In the genomic region with DNA sequence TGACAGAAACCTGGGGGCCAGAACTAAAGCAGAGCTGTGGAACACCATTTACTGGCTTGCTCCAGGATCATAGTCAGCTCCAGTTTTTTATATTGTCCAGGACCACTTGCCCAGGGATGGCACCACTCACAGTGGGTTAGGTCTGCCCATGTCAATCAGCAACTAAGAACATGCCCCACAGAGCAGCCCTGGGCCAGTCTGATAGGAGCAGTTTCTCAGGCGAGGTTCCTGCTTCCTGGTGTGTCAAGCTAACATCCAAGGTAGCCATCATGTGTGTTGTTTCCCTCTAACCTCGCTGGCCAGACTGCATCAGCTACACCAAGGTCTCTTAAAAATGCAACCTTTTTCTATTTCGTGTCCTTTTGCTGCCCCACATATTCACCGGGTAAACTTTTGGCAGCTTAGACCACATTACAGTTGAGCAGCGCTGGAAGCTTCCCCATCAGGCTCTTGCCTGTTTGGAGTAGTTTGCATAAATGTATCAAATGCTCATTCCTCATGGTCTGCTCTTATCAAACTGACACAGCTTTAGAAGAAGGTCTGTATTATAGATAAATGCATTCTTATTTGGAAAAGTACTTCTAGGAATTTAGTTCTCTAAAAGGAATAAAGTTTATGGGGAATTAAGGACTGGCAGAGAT, we compare ENCODE assay signal across 33 mouse cellular contexts. TPM values are rescaled to one million over a fixed set of nuclear protein-coding genes. Genes with fewer than 3 reads are reported as not detected.
DNase-seq lines count a peak whose midpoint lies in the region; ATAC-seq lines count a peak whose summit lies in the region.
"Had no signal": no experiment of that assay in that cellular context is flagged by ENCODE, and none has a peak within 500 bp of the region (broad histone marks: within the 10 kb centered on the region; RNA-seq: fewer than 3 reads in every experiment).

No protein-coding gene starts in this region.

- peaks cover 88% of the 10 kb centered on the region for H3K36me3 ChIP-seq in liver, embryonic 15.5 days (replicated peaks)

- 49% methylated on average over 5 of the region's 5 CpGs for WGBS in liver, embryonic 15.5 days (ENCODE audit: insufficient replicate concordance)

- H3K27me3 ChIP-seq in liver, embryonic 15.5 days: no peaks in the 10 kb centered on the region
- H3K27me3 ChIP-seq: midbrain, embryonic 13.5 days; stomach, embryonic 15.5 days had no signal

- H3K27ac ChIP-seq in liver, embryonic 15.5 days (replicated peaks): peak overlapping the region; percentile 80
- H3K27ac ChIP-seq: gastrocnemius, adult 2 months; heart, embryonic 10.5 days; hindbrain, postnatal 0 days; midbrain, embryonic 13.5 days; stomach, embryonic 15.5 days had no signal

- peak; percentile 30 to 59 for DNase-seq in spleen, postnatal 10 days (ENCODE audit: low spot score in 2 of 2)
- no peak for DNase-seq in spleen, adult 18-20 months
- no peak for DNase-seq in embryo, embryonic 10 days (ENCODE audit: low spot score)
- DNase-seq in adrenal gland, adult (ENCODE audit: inconsistent age in 2 of 2, low spot score in 1 of 2): no peak
- DNase-seq in right cerebral cortex, postnatal 25 days: no peak
- DNase-seq in cerebellum, adult 9-10 months: no peak
- DNase-seq: adrenal gland, postnatal 14 days; cerebellum, adult 11-12 months; cerebellum, postnatal 36 days; gastrocnemius, adult 2 months; kidney, adult 9 months; kidney, postnatal 14 days; lung, adult 18-20 months; lung, postnatal 10 days; thymus, postnatal 36 days had no signal

- peak overlapping the region; percentile 16; the same call in 1 of the 2 replicates for H3K4me2 ChIP-seq in liver, embryonic 15.5 days
- H3K4me2 ChIP-seq: midbrain, embryonic 13.5 days; stomach, embryonic 15.5 days had no signal

- H3K9me3 ChIP-seq in liver, embryonic 15.5 days (replicated peaks): no peaks in the 10 kb centered on the region
- H3K9me3 ChIP-seq: heart, embryonic 10.5 days; midbrain, embryonic 13.5 days; stomach, embryonic 15.5 days had no signal

- ATAC-seq in erythroid progenitor cell, adult 5-6 weeks (replicated peaks; ENCODE audit: low FRiP score, poor library complexity, severe bottlenecking): peak; percentile 91
- peak; percentile 91 for ATAC-seq in liver, embryonic 15.5 days (ENCODE audit: insufficient read depth)
- ATAC-seq: hindbrain, postnatal 0 days; intestine, embryonic 16.5 days; midbrain, embryonic 13.5 days had no signal

- no peak overlapping the region for H3K4me3 ChIP-seq in liver, embryonic 15.5 days (replicated peaks)
- H3K4me3 ChIP-seq: gastrocnemius, adult 2 months; heart, embryonic 10.5 days; midbrain, embryonic 13.5 days; stomach, embryonic 15.5 days had no signal

- peaks cover 29% of the 10 kb centered on the region for H3K4me1 ChIP-seq in liver, embryonic 15.5 days (replicated peaks)
- H3K4me1 ChIP-seq: heart, embryonic 10.5 days; midbrain, embryonic 13.5 days; stomach, embryonic 15.5 days had no signal

- no peak overlapping the region for H3K9ac ChIP-seq in liver, embryonic 15.5 days
- H3K9ac ChIP-seq: midbrain, embryonic 13.5 days; stomach, embryonic 15.5 days had no signal

RNA-seq across cellular contexts. Expression of a gene that starts 10.6 kb away (rescaled TPM):
- total RNA-seq in erythroid progenitor cell, adult 5-6 weeks (2015; ENCODE audit: low replicate concordance): not detected in 2 replicates
- total RNA-seq in erythroid progenitor cell, adult 5-6 weeks (2017; ENCODE audit: low replicate concordance): not detected in 2 replicates
- 0.38 TPM in 1 of 2 replicates, not detected in the other for polyA plus RNA-seq in liver, embryonic 15.5 days (2015; fragmentation: Nextera tagmentation; extraction: Ambion mirVana)
- total RNA-seq: adrenal gland, postnatal 14 days; ES-E14; gastrocnemius, adult 2 months; gastrocnemius, postnatal 4 days; hematopoietic stem cell, adult 5-6 weeks; hindbrain, postnatal 0 days; layer of hippocampus, adult 18-20 months; layer of hippocampus, postnatal 25 days; monocyte, adult 5-6 weeks had no signal
- polyA plus RNA-seq: forebrain, embryonic 11.5 days; heart, embryonic 16.5 days; hindbrain, postnatal 0 days; intestine, embryonic 16.5 days; limb, embryonic 11.5 days; midbrain, embryonic 13.5 days; small intestine, adult 2 months had no signal

RNA-seq across cellular contexts. Expression of a gene that starts 18.8 kb away (rescaled TPM):
- total RNA-seq in erythroid progenitor cell, adult 5-6 weeks (2015; ENCODE audit: low replicate concordance): 41.4 and 41.5 TPM in 2 replicates
- total RNA-seq in erythroid progenitor cell, adult 5-6 weeks (2017; ENCODE audit: low replicate concordance): 28.4 and 102 TPM in 2 replicates
- 40.0 and 41.3 TPM in 2 replicates for polyA plus RNA-seq in liver, embryonic 15.5 days (2015; fragmentation: Nextera tagmentation; extraction: Ambion mirVana)

RNA-seq across cellular contexts. Expression of a gene that starts 22.5 kb away (rescaled TPM):
- not detected in 2 replicates for total RNA-seq in erythroid progenitor cell, adult 5-6 weeks (2015; ENCODE audit: low replicate concordance)
- not detected in 2 replicates for total RNA-seq in erythroid progenitor cell, adult 5-6 weeks (2017; ENCODE audit: low replicate concordance)
- polyA plus RNA-seq in liver, embryonic 15.5 days (2015; fragmentation: Nextera tagmentation; extraction: Ambion mirVana): 0.16 and 0.32 TPM in 2 replicates
- total RNA-seq: adrenal gland, postnatal 14 days; ES-E14; gastrocnemius, adult 2 months; gastrocnemius, postnatal 4 days; hematopoietic stem cell, adult 5-6 weeks; monocyte, adult 5-6 weeks; neutrophil, adult 5-6 weeks had no signal
- polyA plus RNA-seq: heart, embryonic 16.5 days; limb, embryonic 11.5 days had no signal

RNA-seq across cellular contexts. Expression of a gene that starts 41.9 kb away (rescaled TPM):
- total RNA-seq in erythroid progenitor cell, adult 5-6 weeks (2015; ENCODE audit: low replicate concordance): 6.8 and 12.2 TPM in 2 replicates
- 15.1 and 17.4 TPM in 2 replicates for total RNA-seq in erythroid progenitor cell, adult 5-6 weeks (2017; ENCODE audit: low replicate concordance)
- polyA plus RNA-seq in liver, embryonic 15.5 days (2015; fragmentation: Nextera tagmentation; extraction: Ambion mirVana): 21.9 and 23.1 TPM in 2 replicates

RNA-seq across cellular contexts. Expression of a gene that starts 42.2 kb away (rescaled TPM):
- total RNA-seq in erythroid progenitor cell, adult 5-6 weeks (2015; ENCODE audit: low replicate concordance): 105 and 119 TPM in 2 replicates
- 75.2 and 130 TPM in 2 replicates for total RNA-seq in erythroid progenitor cell, adult 5-6 weeks (2017; ENCODE audit: low replicate concordance)
- 157 and 158 TPM in 2 replicates for polyA plus RNA-seq in liver, embryonic 15.5 days (2015; fragmentation: Nextera tagmentation; extraction: Ambion mirVana)

Comparison
In these comparisons a context has a peak if more than half of its experiments do, and no peak if none do; other contexts are left out.
1. DNase-seq: peak in spleen, postnatal 10 days (2 of 2); none in spleen, adult 18-20 months (0 of 2), embryo, embryonic 10 days (single experiment), adrenal gland, adult (0 of 2), right cerebral cortex, postnatal 25 days (single experiment) and cerebellum, adult 9-10 months (single experiment).